Mouse (Mus musculus) ES-Bruce4 (cell line): ENCODE results near the gene Gcc1. TPM values are rescaled to one million over a fixed set of nuclear protein-coding genes. Genes with fewer than 3 reads are reported as not detected.

Experiments
- H3K27ac ChIP-seq: 2 replicates; pipeline ENCODE4 v1.5.1; 2012; ENCODE audit warnings: low read length, inconsistent platforms; ENCODE audit not compliant: insufficient read depth
- H3K27me3 ChIP-seq: 2 replicates; pipeline ENCODE4 v1.6.1; 2012; ENCODE audit warnings: mild to moderate bottlenecking, low read length, inconsistent platforms; ENCODE audit not compliant: control insufficient read depth, poor library complexity, insufficient read depth, severe bottlenecking
- H3K36me3 ChIP-seq: 2 replicates; pipeline ENCODE4 v1.6.1; 2012; ENCODE audit warnings: inconsistent platforms, mild to moderate bottlenecking, low read length, moderate library complexity; ENCODE audit not compliant: control insufficient read depth, poor library complexity, insufficient read depth, severe bottlenecking
- H3K4me1 ChIP-seq: one replicate; pipeline ENCODE4 v1.8.1; 2011; ENCODE audit warnings: low read length; ENCODE audit not compliant: control insufficient read depth, insufficient read depth
- H3K4me3 ChIP-seq: 2 replicates; pipeline ENCODE4 v1.5.1; 2011; ENCODE audit warnings: low read depth, mild to moderate bottlenecking, low read length
- H3K9ac ChIP-seq: 2 replicates; pipeline ENCODE4 v1.6.1; 2012; ENCODE audit warnings: low read depth, mild to moderate bottlenecking, inconsistent platforms; ENCODE audit not compliant: poor library complexity, severe bottlenecking
- H3K9me3 ChIP-seq: replicated peaks from 2 replicates; pipeline ENCODE4 v1.6.1; 2012; ENCODE audit warnings: mild to moderate bottlenecking, low read length, inconsistent platforms; ENCODE audit not compliant: control insufficient read depth, poor library complexity, insufficient read depth, severe bottlenecking
- CTCF ChIP-seq: IDR thresholded peaks from one replicate; pipeline ENCODE4 v1.8.1; 2011; ENCODE audit warnings: low read depth, low read length
- EP300 ChIP-seq: IDR thresholded peaks from 2 replicates; pipeline ENCODE4 v1.6.1; 2011; ENCODE audit warnings: low read depth, low read length; ENCODE audit not compliant: insufficient read depth
- POLR2A ChIP-seq: IDR thresholded peaks from one replicate; pipeline ENCODE4 v1.8.1; 2011; ENCODE audit warnings: low read length; ENCODE audit not compliant: insufficient read depth
- polyA plus RNA-seq: library from polyadenylated mRNA; stranded (reverse); fragments of >200 nt; gene quantifications from 2 replicates; pipeline ENCODE4 v1.2.4, GENCODE M21; 2011; ENCODE audit warnings: low read depth; ENCODE audit not compliant: missing spikeins, insufficient read depth, insufficient read length

Gcc1 gene
- polyA plus RNA-seq, 1 experiment, result 10.2 TPM

DNA sequence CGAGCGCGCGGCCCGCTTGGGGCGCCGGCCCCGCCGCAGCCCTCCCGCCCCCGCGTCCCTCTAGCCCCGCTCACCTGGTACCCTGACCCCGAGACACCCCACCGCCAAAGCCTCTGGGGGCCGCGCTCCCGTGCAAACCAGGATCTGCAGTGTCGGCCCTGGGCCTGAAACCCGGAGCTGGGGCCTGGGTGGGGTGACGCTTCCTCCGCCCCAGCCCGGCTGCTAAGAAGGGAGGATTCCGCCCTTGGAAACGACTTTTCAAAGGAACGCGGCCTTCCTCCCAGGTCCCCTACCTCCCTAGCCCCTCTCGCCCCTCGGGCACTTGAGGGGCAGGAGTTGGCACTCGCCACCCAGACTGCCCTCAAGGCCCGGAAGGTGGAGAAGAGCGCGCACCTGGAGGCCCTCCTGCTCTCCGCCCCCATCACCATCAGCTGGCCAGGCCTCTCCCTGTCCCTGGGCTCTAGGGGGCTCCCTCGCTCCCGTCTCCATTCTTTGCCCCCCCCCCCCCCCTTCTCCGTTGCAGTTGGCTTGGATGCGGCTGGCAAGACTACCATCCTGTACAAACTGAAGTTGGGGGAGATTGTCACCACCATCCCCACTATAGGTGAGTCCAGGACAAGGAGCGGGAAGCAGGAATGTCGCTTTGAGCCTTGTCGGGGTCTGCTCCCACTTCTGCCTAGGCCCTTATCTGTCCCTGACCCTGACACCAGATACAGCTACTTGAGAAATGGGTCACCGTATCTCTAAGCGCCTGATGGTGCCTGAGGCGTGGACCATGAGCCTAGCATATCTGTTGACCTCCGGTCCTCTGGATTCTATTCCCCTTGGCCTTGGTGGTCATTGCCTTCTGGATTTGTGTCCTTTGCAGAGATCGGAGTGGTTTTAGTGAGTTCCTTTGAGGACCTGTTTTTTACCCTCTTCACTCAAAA lies 4.2 kb downstream of the Gcc1 start:
- H3K36me3 ChIP-seq, result peaks cover 5% of the 10 kb centered on the region; the same call in 1 of the 2 replicates
- no peaks in the 10 kb centered on the region for H3K4me1 ChIP-seq

DNA sequence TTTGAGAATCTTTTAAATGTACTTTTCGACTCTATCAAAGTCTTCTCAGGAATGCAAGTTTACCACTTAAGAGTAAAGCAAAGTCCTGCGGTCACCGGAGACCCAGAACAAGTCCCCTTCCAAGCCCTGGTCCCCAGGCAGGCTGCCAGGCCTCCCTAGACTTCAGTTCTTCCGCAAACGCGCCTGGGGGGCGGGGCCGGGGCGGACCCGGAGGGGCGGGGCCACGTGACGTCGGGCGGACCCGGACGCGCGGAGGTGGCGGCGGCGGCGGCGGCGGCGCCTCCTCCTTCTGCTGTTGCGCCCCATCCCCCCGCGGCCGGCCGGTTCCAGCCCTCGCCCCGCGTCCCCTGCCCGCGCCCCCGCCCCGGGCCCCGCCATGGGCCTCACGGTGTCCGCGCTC lies 4.9 kb downstream of the Gcc1 start, which contains the start of gene Arf5:
Gene Arf5 (plus strand): TSS at position 248 of the 400 bp plus-strand sequence.
- Histone ChIP-seq H3K9ac (peak within 1 kb of the TSS; percentile 97), H3K4me3 (peak within 1 kb of the TSS; percentile 89), H3K9me3 (no peaks in the 10 kb centered on the region), H3K4me1 (no peaks in the 10 kb centered on the region), H3K36me3 (peaks cover 5% of the 10 kb centered on the region; the same call in 1 of the 2 replicates), H3K27ac (no peak within 1 kb of the TSS), H3K27me3 (no peaks in the 10 kb centered on the region)
- TF ChIP-seq EP300, result no peak
- no peak for TF ChIP-seq CTCF
- no peak for TF ChIP-seq POLR2A

More for the DNA sequence above, 4.2 kb downstream of the Gcc1 start:
- Histone ChIP-seq H3K9me3 (no peaks in the 10 kb centered on the region), H3K27ac (no peak overlapping the region), H3K9ac (peak overlapping the region; percentile 97), H3K4me3 (peak overlapping the region; percentile 89), H3K27me3 (no peaks in the 10 kb centered on the region)
- TF ChIP-seq POLR2A, result no peak
- no peak for TF ChIP-seq EP300
- peak; percentile 35 for TF ChIP-seq CTCF

DNA sequence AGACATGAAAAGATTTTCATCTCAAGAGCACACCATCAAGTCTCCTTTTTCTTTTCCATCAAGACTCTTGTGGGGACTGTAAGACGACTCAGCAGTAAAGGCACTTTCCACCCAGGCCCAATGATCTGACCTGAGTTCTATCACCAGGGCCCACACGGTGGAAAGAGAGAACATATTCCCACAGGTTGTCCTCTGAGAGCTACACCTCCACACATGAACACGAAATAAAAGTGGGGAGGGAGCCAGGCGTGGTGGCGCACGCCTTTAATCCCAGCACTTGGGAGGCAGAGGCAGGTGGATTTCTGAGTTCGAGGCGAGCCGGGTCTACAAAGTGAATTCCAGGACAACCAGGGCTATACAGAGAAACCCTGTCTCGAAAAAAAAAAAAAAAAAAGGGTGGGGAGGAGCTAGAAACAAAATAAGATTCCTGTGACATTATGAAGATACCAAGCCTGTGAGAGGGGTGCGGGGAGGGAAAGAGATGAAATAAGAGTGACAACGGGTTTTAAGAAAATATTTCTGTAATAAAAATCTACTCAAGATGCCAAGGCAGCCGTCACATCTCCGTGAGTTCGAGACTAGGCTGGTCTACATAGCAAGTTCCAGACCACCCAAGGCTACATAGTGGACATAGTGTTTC lies 5.4 kb downstream of the Gcc1 start:
- Histone ChIP-seq H3K4me1 (no peaks in the 10 kb centered on the region), H3K9me3 (no peaks in the 10 kb centered on the region), H3K4me3 (no peak overlapping the region), H3K9ac (peak overlapping the region; percentile 97; the same call in 1 of the 2 replicates), H3K27ac (no peak overlapping the region), H3K27me3 (no peaks in the 10 kb centered on the region), H3K36me3 (peaks cover 5% of the 10 kb centered on the region; the same call in 1 of the 2 replicates)
- TF ChIP-seq POLR2A (no peak), EP300 (no peak)

- Histone ChIP-seq H3K27ac (no peak overlapping the region), H3K36me3 (peaks cover 10% of the 10 kb centered on the region), H3K4me3 (peak overlapping the region; percentile 76), H3K4me1 (no peaks in the 10 kb centered on the region), H3K27me3 (no peaks in the 10 kb centered on the region), H3K9me3 (no peaks in the 10 kb centered on the region), H3K9ac (peak overlapping the region; percentile 38)
- TF ChIP-seq POLR2A (peak; percentile 10), CTCF (peak; percentile 89), EP300 (no peak)
Measured at GRCm38 (mm10) chr6:28421469-28422000, 6.7 kb downstream of the Gcc1 start.

GRCm38 (mm10) chr6:28420865-28421264 lies 7.3 kb downstream of the Gcc1 start:
- no peaks in the 10 kb centered on the region for H3K4me1 ChIP-seq
- TF ChIP-seq POLR2A, result no peak
- no peak for TF ChIP-seq CTCF
- no peak for TF ChIP-seq EP300
- peaks cover 6% of the 10 kb centered on the region for H3K36me3 ChIP-seq
- H3K27me3 ChIP-seq, result no peaks in the 10 kb centered on the region
- peak overlapping the region; percentile 38 for H3K9ac ChIP-seq
- H3K4me3 ChIP-seq, result peak overlapping the region; percentile 76
- no peak overlapping the region for H3K27ac ChIP-seq
- H3K9me3 ChIP-seq, result no peaks in the 10 kb centered on the region
